Mouse (Mus musculus) midbrain, postnatal 0 days (tissue): ENCODE results near the gene Scap. TPM values are rescaled to one million over a fixed set of nuclear protein-coding genes. Genes with fewer than 3 reads are reported as not detected.

Experiments
- ATAC-seq: fragments of 200-750 bp; cut with Nextera tagmentation; 2 replicates; pipeline ENCODE4 v1.8.0; 2017; ENCODE audit warnings: moderate number of reproducible peaks, mild to moderate bottlenecking, moderate TSS enrichment, moderate library complexity; ENCODE audit not compliant: low FRiP score
- DNase-seq: peaks from one replicate; pipeline ENCODE4 v3.0.0-alpha.2; 2015; ENCODE audit warnings: low spot score
- H3K27ac ChIP-seq: fragments of 300-500 bp; sonication (generic); 2 replicates; pipeline ENCODE4 v1.5.1; 2014; ENCODE audit warnings: low read depth, mild to moderate bottlenecking, low read length, mixed read lengths
- H3K27me3 ChIP-seq: fragments of 300-500 bp; sonication (generic); 2 replicates; pipeline ENCODE4 v1.6.1; 2014; ENCODE audit warnings: low read length, control low read depth, mixed read lengths; ENCODE audit not compliant: insufficient read depth
- H3K36me3 ChIP-seq: fragments of 300-500 bp; sonication (generic); 2 replicates; pipeline ENCODE4 v1.6.1; 2014; ENCODE audit warnings: low read length, control low read depth, mixed read lengths; ENCODE audit not compliant: insufficient read depth
- H3K4me1 ChIP-seq: fragments of 300-500 bp; sonication (generic); 2 replicates; pipeline ENCODE4 v1.6.1; 2014; ENCODE audit warnings: mild to moderate bottlenecking, control low read depth, antibody characterized with exemption, low read length, mixed read lengths; ENCODE audit not compliant: insufficient read depth
- H3K4me2 ChIP-seq: fragments of 300-500 bp; sonication (generic); 2 replicates; pipeline ENCODE4 v1.6.1; 2014; ENCODE audit warnings: low read depth, mild to moderate bottlenecking, low read length, mixed read lengths; ENCODE audit not compliant: poor library complexity, severe bottlenecking
- H3K4me3 ChIP-seq: fragments of 300-500 bp; sonication (generic); 2 replicates; pipeline ENCODE4 v1.5.1; 2014; ENCODE audit warnings: low read depth, mild to moderate bottlenecking, low read length, moderate library complexity
- H3K9ac ChIP-seq: fragments of 300-500 bp; sonication (generic); replicated peaks from 2 replicates; pipeline ENCODE4 v1.6.1; 2014; ENCODE audit warnings: mild to moderate bottlenecking, low read length, moderate library complexity, mixed read lengths; ENCODE audit not compliant: poor library complexity, severe bottlenecking
- H3K9me3 ChIP-seq: fragments of 300-500 bp; sonication (generic); 2 replicates; pipeline ENCODE4 v1.6.1; 2016; ENCODE audit warnings: low read length, control low read depth
- CTCF ChIP-seq: IDR thresholded peaks from 2 replicates; pipeline ENCODE4 v1.5.1; 2016; ENCODE audit warnings: antibody characterized with exemption, mild to moderate bottlenecking
- whole genome bisulfite sequencing: fragments of 180-500 bp; shearing (Covaris S2); extraction: QIAGEN DNeasy Blood & Tissue Kit; methylation state at CpG from one replicate; pipeline ENCODE4 v1.1.7; 2014; 5-methylcytosine and 5-hydroxymethylcytosine counted together
- polyA plus RNA-seq: library from polyadenylated mRNA; unstranded; fragments of >200 nt; fragmentation: Nextera tagmentation; extraction: Ambion mirVana; gene quantifications from 2 replicates; pipeline ENCODE4 v1.2.1, GENCODE M21; 2015
- total RNA-seq: library from RNA; depleted of rRNA; stranded (reverse); fragments of >200 nt; gene quantifications from 2 replicates; pipeline ENCODE4 v1.2.3, GENCODE M21; 2014; rRNA removed

Gene Scap
- 146 and 162 TPM in 2 replicates for total RNA-seq
- 56.6 and 59.3 TPM in 2 replicates for polyA plus RNA-seq

GRCm38 (mm10) chr9:110333135-110333895 is at the start of gene Scap:
Gene Scap, plus strand, starts transcription at chr9:110333288.
- peak within 1 kb of the TSS; percentile 67 for H3K9ac ChIP-seq
- no peaks in the 10 kb centered on the region for H3K27me3 ChIP-seq
- ATAC-seq (peak; percentile 88), DNase-seq (peak; percentile 93)
- H3K27ac ChIP-seq: no peak within 1 kb of the TSS
- H3K36me3 ChIP-seq: no peaks in the 10 kb centered on the region
- 2% methylated on average over 48 of the region's 78 CpGs for WGBS
- peak; percentile 99 for TF ChIP-seq CTCF
- H3K4me2 ChIP-seq: peak within 1 kb of the TSS; percentile 90
- H3K9me3 ChIP-seq: no peaks in the 10 kb centered on the region
- peaks cover 5% of the 10 kb centered on the region; the same call in 1 of the 2 replicates for H3K4me1 ChIP-seq
- peak within 1 kb of the TSS; percentile 75 for H3K4me3 ChIP-seq

- no peak overlapping the region for H3K4me3 ChIP-seq
- ATAC-seq (no peak), DNase-seq (no peak)
- H3K4me2 ChIP-seq: no peak overlapping the region
- no peaks in the 10 kb centered on the region for H3K9me3 ChIP-seq
- H3K27ac ChIP-seq: no peak overlapping the region
- H3K4me1 ChIP-seq: no peaks in the 10 kb centered on the region
- no peaks in the 10 kb centered on the region for H3K36me3 ChIP-seq
- TF ChIP-seq CTCF: no peak
- no peak overlapping the region for H3K9ac ChIP-seq
- WGBS: 95% methylated on average over 8 of the region's 10 CpGs
- H3K27me3 ChIP-seq: no peaks in the 10 kb centered on the region
Measured at GRCm38 (mm10) chr9:110284075-110284697, 48.9 kb upstream of the Scap start.

- Histone ChIP-seq H3K4me1 (no peaks in the 10 kb centered on the region), H3K9me3 (no peaks in the 10 kb centered on the region), H3K27me3 (no peaks in the 10 kb centered on the region), H3K4me2 (no peak overlapping the region), H3K4me3 (no peak overlapping the region), H3K36me3 (no peaks in the 10 kb centered on the region), H3K27ac (peak overlapping the region; percentile 74), H3K9ac (no peak overlapping the region)
- ATAC-seq (peak; percentile 90), DNase-seq (peak; percentile 96)
- TF ChIP-seq CTCF: no peak
- WGBS: 15% methylated on average over 7 of the region's 7 CpGs
Measured at GRCm38 (mm10) chr9:110287321-110287924, 45.7 kb upstream of the Scap start.

GRCm38 (mm10) chr9:110293254-110293718 is 39.8 kb upstream of the Scap start:
- TF ChIP-seq CTCF: no peak
- Histone ChIP-seq H3K9me3 (no peaks in the 10 kb centered on the region), H3K27ac (peak overlapping the region; percentile 65), H3K4me3 (no peak overlapping the region), H3K4me1 (no peaks in the 10 kb centered on the region), H3K27me3 (no peaks in the 10 kb centered on the region), H3K36me3 (no peaks in the 10 kb centered on the region), H3K4me2 (no peak overlapping the region), H3K9ac (no peak overlapping the region)
- WGBS: 32% methylated on average over 12 of the region's 12 CpGs
- DNase-seq: peak; percentile 65
- peak; percentile 77 for ATAC-seq

- no peak overlapping the region for H3K4me2 ChIP-seq
Measured at GRCm38 (mm10) chr9:110293873-110294415, 39.1 kb upstream of the Scap start.

More at GRCm38 (mm10) chr9:110293873-110294415, 39.1 kb upstream of the Scap start:
- H3K27ac ChIP-seq: peak overlapping the region; percentile 65
- H3K27me3 ChIP-seq: no peaks in the 10 kb centered on the region
- H3K9me3 ChIP-seq: no peaks in the 10 kb centered on the region
- 77% methylated on average over 13 of the region's 13 CpGs for WGBS
- DNase-seq (no peak), ATAC-seq (peak; percentile 12; the same call in 1 of the 2 replicates)
- no peak overlapping the region for H3K9ac ChIP-seq
- no peaks in the 10 kb centered on the region for H3K36me3 ChIP-seq
- H3K4me3 ChIP-seq: no peak overlapping the region
- no peak for TF ChIP-seq CTCF
- H3K4me1 ChIP-seq: no peaks in the 10 kb centered on the region
